Mouse (Mus musculus): ENCODE results near the gene Gatd1. TPM values are rescaled to one million over a fixed set of nuclear protein-coding genes. Genes with fewer than 3 reads are reported as not detected.

The Gatd1 gene
- polyA plus RNA-seq (2012; rRNA removed): 69.5 and 71.9 TPM in 2 replicates

DNA sequence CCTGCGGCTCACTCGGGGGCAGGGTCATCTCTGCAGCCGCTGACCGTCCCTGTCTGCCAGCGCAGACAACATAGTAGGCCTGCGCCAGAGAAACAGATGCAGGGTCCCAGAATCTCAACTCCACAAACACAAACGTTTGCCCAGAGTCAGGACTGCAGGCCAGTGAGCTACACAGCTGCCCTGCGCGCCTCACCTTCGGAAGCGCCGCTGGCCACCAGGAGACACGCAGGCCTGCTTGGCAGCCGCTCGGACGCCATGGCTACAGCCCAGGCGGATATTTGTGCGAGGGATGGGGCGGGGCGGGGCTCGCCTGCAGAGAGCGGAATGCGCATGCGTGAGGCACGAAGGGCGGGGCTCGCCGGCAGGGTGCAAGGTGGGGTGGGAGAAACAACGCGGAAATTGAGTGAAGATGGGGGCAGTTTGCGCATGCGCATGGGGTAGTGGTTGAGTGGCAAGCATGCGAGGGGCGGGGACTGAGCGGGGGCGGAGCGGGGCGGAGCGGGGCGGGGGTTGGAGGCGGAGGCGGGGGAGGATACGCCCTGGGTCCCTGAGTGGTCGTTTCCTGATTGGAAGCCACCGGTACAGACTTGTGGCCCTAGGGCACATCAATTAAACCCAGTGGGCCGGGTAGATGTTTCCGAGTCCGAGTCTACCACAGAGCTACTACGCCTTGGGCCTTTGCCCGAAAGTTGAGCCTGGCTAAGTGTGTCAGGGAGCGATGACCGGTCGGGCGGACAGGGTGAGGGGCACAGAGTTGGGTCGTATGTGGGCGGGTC, at the start of gene Gatd1:
Gene Gatd1, minus strand, starts transcription at position 328 of the 776 bp plus-strand sequence.

DNA sequence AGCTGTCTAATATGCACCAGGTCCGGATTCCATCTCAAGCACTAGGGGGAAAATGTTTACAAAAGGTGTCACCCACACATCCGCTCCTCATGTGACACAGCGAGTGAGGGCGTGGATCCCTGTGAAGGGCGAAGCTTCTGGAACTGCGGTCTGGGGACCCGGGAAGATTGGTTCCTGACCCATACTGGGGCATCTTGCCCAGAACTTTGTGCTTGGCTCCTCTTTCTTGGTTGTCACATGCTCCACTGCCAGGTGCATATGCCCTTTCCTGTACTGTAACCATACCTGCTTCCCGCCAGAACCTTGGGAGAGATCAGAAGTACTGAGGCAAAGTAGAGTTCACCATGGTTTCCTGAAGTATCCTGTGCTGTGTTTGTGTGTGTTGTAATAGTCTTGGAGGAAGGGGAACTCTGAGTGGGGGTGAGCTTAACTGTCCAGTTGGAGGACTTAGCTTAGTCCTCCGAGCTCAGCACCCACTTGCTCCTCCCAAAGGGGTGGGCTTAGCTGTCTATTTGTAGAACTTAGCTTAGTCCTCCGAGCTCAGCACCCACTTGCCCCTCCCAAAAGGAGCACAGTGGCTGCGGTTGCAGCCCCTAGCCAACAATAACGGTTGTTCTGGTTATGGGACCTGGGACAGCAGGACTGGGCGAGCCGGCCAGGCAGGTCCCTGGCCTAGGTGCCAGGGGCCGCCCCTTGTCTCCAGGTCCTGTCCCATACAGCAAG, 46.6 kb upstream of the Gatd1 start, which contains the start of gene Cracr2b:
Gene Cracr2b, plus strand, starts transcription at position 704 of the 723 bp plus-strand sequence.

GRCm38 (mm10) chr7:141454967-141455551, 41.1 kb upstream of the Gatd1 start, which contains the start of gene Pnpla2:
TSS of gene Pnpla2 (plus strand) at chr7:141455198.

GRCm38 (mm10) chr7:141447110-141447991, 33.4 kb upstream of the Gatd1 start, which contains the start of gene Rplp2:
TSS of gene Rplp2 (plus strand) at chr7:141447370.

GRCm38 (mm10) chr7:141443828-141444237, 29.9 kb upstream of the Gatd1 start, which contains the start of gene Pidd1:
TSS of gene Pidd1 (minus strand) at chr7:141444025.

GRCm38 (mm10) chr7:141437178-141438120, 23.5 kb upstream of the Gatd1 start, which contains the start of gene Slc25a22:
TSS of gene Slc25a22 (minus strand) at chr7:141437892.

DNA sequence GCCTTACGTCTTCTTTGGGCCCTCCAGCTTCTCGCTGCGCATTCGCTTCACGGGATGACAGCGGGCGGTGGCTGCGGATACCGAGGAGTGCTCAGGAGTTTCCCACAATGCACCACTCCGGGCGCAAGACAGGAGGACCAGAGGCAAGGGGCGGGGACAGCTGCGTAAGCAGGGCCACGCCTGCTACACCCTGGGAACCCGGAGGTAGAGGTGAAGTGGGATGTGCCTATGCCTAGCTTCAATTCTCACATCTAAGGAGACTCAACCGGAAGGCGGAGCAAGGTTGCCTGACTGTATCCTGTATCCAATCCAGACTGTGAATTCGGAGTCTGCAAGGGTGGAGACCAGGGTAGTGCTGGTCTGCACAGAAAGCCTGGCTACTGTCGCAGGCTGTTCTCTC, 15.4 kb upstream of the Gatd1 start, which contains the start of gene Cend1:
Gene Cend1, minus strand, starts transcription at position 182 of the 400 bp plus-strand sequence.

DNA sequence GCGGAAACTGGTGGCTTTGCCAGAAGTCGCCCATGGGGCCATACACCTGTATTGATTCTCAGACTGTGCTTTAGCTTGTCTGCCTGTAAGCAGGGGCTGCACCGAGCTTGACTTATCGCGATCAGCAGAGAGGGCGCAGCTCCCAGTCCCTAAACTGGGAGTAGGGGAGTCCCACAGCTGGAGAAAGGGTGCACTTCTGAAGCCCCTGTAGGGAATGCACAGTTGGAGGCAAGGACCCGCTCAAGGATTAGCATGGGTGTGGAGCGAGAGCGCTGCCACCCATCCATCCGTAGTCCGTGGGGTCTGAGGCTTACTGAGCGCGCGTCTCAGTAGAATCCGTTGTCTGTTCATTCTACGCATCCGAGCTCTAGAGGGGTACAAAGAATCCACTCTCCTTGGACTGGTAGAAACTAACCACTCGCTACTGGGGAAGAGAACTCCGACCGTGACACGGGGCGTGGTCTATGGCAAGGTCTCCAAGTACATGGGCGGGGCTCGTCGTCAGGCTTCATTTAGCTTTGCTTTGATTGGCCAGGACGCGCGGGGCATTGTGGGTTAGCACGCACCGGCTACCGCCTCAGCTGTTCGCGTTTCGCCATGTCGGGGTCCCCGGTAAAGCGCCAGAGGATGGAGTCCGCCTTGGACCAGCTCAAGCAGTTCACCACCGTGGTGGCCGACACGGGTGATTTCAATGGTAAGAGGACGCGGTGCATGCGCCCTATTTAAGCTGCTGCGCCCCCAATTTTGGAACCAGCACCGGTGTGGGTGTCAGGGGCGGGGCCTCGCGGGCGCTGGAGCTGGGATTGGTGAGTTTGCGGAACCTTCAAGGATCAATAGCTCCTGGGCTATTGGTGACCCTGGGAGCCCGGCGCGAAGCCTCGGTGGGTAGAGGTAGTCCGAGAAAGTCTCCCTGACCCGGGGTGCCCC, 22.0 kb downstream of the Gatd1 start, which contains the start of gene Taldo1:
Gene Taldo1, plus strand, starts transcription at position 575 of the 927 bp plus-strand sequence.

Other genes with a start within 250 kb of the Gatd1 start
- gene Rnh1, start 241.3 kb downstream of the Gatd1 start, polyA plus RNA-seq (2012; rRNA removed): 31.5 and 34.6 TPM in 2 replicates
- gene Hras, start 220.1 kb downstream of the Gatd1 start, polyA plus RNA-seq (2012; rRNA removed): 203 and 213 TPM in 2 replicates
- 14.1 and 14.9 TPM in 2 replicates for gene Lrrc56, start 220.0 kb downstream of the Gatd1 start, polyA plus RNA-seq (2012; rRNA removed)
- 0.92 and 0.97 TPM in 2 replicates for gene Lmntd2, start 200.1 kb downstream of the Gatd1 start, polyA plus RNA-seq (2012; rRNA removed)
- 20.3 and 23.3 TPM in 2 replicates for gene Rassf7, start 198.3 kb downstream of the Gatd1 start, polyA plus RNA-seq (2012; rRNA removed)
- 24.7 and 26.9 TPM in 2 replicates for gene Phrf1, start 185.4 kb downstream of the Gatd1 start, polyA plus RNA-seq (2012; rRNA removed)
- gene Irf7, start 147.7 kb downstream of the Gatd1 start, polyA plus RNA-seq (2012; rRNA removed): 4.2 and 6.9 TPM in 2 replicates
- gene Cdhr5, start 137.3 kb downstream of the Gatd1 start, polyA plus RNA-seq (2012; rRNA removed): 0.04 and 0.08 TPM in 2 replicates
- 1.5 and 2.2 TPM in 2 replicates for gene Sct, start 135.0 kb downstream of the Gatd1 start, polyA plus RNA-seq (2012; rRNA removed)
- 0.66 and 0.71 TPM in 2 replicates for gene Drd4, start 122.1 kb downstream of the Gatd1 start, polyA plus RNA-seq (2012; rRNA removed)
- 67.1 and 68.9 TPM in 2 replicates for gene Deaf1, start 86.4 kb downstream of the Gatd1 start, polyA plus RNA-seq (2012; rRNA removed)
- 53.0 TPM in 2 replicates for gene Tmem80, start 86.4 kb downstream of the Gatd1 start, polyA plus RNA-seq (2012; rRNA removed)
- gene Eps8l2, start 75.3 kb downstream of the Gatd1 start, polyA plus RNA-seq (2012; rRNA removed): 1.3 and 3.0 TPM in 2 replicates
- 245 and 264 TPM in 2 replicates for gene Taldo1, start 21.9 kb downstream of the Gatd1 start, polyA plus RNA-seq (2012; rRNA removed)
- 63.4 and 64.9 TPM in 2 replicates for gene Cend1, start 15.4 kb upstream of the Gatd1 start, polyA plus RNA-seq (2012; rRNA removed)
- 166 and 178 TPM in 2 replicates for gene Slc25a22, start 23.8 kb upstream of the Gatd1 start, polyA plus RNA-seq (2012; rRNA removed)
- gene Pidd1, start 29.9 kb upstream of the Gatd1 start, polyA plus RNA-seq (2012; rRNA removed): 9.0 and 10.0 TPM in 2 replicates
- 868 and 877 TPM in 2 replicates for gene Rplp2, start 33.2 kb upstream of the Gatd1 start, polyA plus RNA-seq (2012; rRNA removed)
- 14.3 and 15.6 TPM in 2 replicates for gene Pnpla2, start 41.1 kb upstream of the Gatd1 start, polyA plus RNA-seq (2012; rRNA removed)
- gene Cracr2b, start 47.0 kb upstream of the Gatd1 start, polyA plus RNA-seq (2012; rRNA removed): 4.8 TPM in 2 replicates
- 92.5 and 94.0 TPM in 2 replicates for gene Cd151, start 53.3 kb upstream of the Gatd1 start, polyA plus RNA-seq (2012; rRNA removed)
- 52.4 and 53.0 TPM in 2 replicates for gene Polr2l, start 61.0 kb upstream of the Gatd1 start, polyA plus RNA-seq (2012; rRNA removed)
- gene Tspan4, start 61.1 kb upstream of the Gatd1 start, polyA plus RNA-seq (2012; rRNA removed): 56.0 and 60.4 TPM in 2 replicates
- gene Chid1, start 125.7 kb upstream of the Gatd1 start, polyA plus RNA-seq (2012; rRNA removed): 37.0 and 39.7 TPM in 2 replicates
- gene Ap2a2, start 148.0 kb upstream of the Gatd1 start, polyA plus RNA-seq (2012; rRNA removed): 49.9 and 53.1 TPM in 2 replicates
- gene Muc6, start 241.2 kb upstream of the Gatd1 start, polyA plus RNA-seq (2012; rRNA removed): 0.03 TPM in 2 replicates

Measured in central nervous system, embryonic 18 days (tissue).